Mouse (Mus musculus) cerebellum, postnatal 4 days (tissue): ENCODE data around the gene Hacl1.
A peak's percentile ranks its signal among the peaks of the same experiment; 100 is the strongest.

Source experiments
- DNase-seq, 2 experiments: peaks; one replicate each; pipeline ENCODE4 v3.0.0; 2022; ENCODE audit warnings: low spot score in 2 of 2, mixed read lengths in 1 of 2

Gene Hacl1

GRCm38 (mm10) chr14:31576846-31577697 is 64.0 kb downstream of the Hacl1 start:
- no peak for DNase-seq

- no peak for DNase-seq
These were observed 65.2 kb downstream of the Hacl1 start for GRCm38 (mm10) chr14:31575866-31576265.

- no peak for DNase-seq
These were observed 66.0 kb downstream of the Hacl1 start for GRCm38 (mm10) chr14:31574903-31575665.

- no peak for DNase-seq
These were observed 68.4 kb downstream of the Hacl1 start for GRCm38 (mm10) chr14:31572561-31573175.

- no peak for DNase-seq
These were observed 69.7 kb downstream of the Hacl1 start for GRCm38 (mm10) chr14:31571419-31571818.

- no peak for DNase-seq
These were observed 70.7 kb downstream of the Hacl1 start for GRCm38 (mm10) chr14:31570131-31570951.

- DNase-seq = peak in 1 of 2 experiments; percentile 27
These were observed 71.9 kb downstream of the Hacl1 start for GRCm38 (mm10) chr14:31569151-31569631.

- no peak for DNase-seq
These were observed 75.4 kb downstream of the Hacl1 start for GRCm38 (mm10) chr14:31565478-31566212.

- no peak for DNase-seq
These were observed 76.5 kb downstream of the Hacl1 start for GRCm38 (mm10) chr14:31564452-31565179.

- DNase-seq = peak in 1 of 2 experiments; percentile 50
These were observed 80.2 kb downstream of the Hacl1 start for GRCm38 (mm10) chr14:31560886-31561285.

GRCm38 (mm10) chr14:31559216-31559615 is 81.9 kb downstream of the Hacl1 start:
- DNase-seq = no peak

GRCm38 (mm10) chr14:31557784-31558183 is 83.3 kb downstream of the Hacl1 start:
- DNase-seq = peak in 1 of 2 experiments; percentile 29

- no peak for DNase-seq
These were observed 83.8 kb downstream of the Hacl1 start for GRCm38 (mm10) chr14:31557273-31557672.

- no peak for DNase-seq
These were observed 84.4 kb downstream of the Hacl1 start for GRCm38 (mm10) chr14:31556526-31557260.

- no peak for DNase-seq
These were observed 85.1 kb downstream of the Hacl1 start for GRCm38 (mm10) chr14:31555963-31556434.

- no peak for DNase-seq
These were observed 86.1 kb downstream of the Hacl1 start for GRCm38 (mm10) chr14:31555021-31555420.
